Mouse (Mus musculus): ENCODE measurements around the gene Gm21739.
"Not testable (repeated sequence)": the region's sequence is repeated elsewhere in the genome, so short reads cannot be mapped to it uniquely, and the experiment has no call there.

Gm21739 gene

DNA sequence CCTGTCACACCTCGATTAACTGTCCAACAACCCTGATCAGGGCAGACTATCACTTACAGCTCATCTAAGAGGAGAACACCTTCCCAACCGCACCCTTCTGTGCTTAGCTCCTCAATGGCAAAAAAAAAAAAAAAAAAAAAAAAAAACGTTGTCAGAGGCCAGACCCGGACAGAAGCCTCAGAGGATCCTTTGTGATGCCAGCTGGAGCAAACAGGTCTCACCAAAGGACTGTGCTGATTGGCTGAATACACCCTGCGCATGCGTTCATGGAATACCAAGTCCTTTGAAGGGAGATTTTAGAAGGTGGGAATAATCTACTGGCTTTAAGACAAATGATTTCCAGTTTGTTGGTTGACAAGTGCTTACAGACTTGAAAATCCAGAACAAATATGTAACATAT, at the start of gene Gm21739:
Gm21739 (minus strand) TSS at position 101 of the 400 bp plus-strand sequence.
- not testable (repeated sequence) for DNase-seq (ENCODE audit: low read depth, low spot score)

Measured in skeletal muscle tissue, adult 2 months (tissue).